Mouse (Mus musculus) brown adipose tissue, adult 24 weeks (tissue): ENCODE data around the gene Gse1. TPM values are rescaled to one million over a fixed set of nuclear protein-coding genes. Genes with fewer than 3 reads are reported as not detected.

Experiments
- H3K27ac ChIP-seq: fragments of 200-500 bp; replicated peaks from 2 replicates; pipeline ENCODE4 v1.5.1; 2012; ENCODE audit warnings: low read depth, mild to moderate bottlenecking, low read length
- H3K4me1 ChIP-seq: fragments of 200-500 bp; 2 replicates; pipeline ENCODE4 v1.6.1; 2012; ENCODE audit warnings: low read length, mixed read lengths; ENCODE audit not compliant: control insufficient read depth, insufficient read depth, insufficient read length
- H3K4me3 ChIP-seq: fragments of 200-500 bp; 2 replicates; pipeline ENCODE4 v1.5.1; 2012; ENCODE audit warnings: low read depth, mild to moderate bottlenecking, low read length, moderate library complexity; ENCODE audit not compliant: insufficient read depth
- polyA plus RNA-seq: library from polyadenylated mRNA; stranded (reverse); fragments of >200 nt; gene quantifications from 2 replicates; pipeline ENCODE4 v1.2.4, GENCODE M21; 2012; ENCODE audit not compliant: missing spikeins, insufficient read depth, insufficient read length

Gse1 gene
- polyA plus RNA-seq, 1 experiment, result 9.9 TPM

GRCm38 (mm10) chr8:120304097-120304496 lies 75.8 kb downstream of the Gse1 start:
- Histone ChIP-seq H3K4me1 (no peaks in the 10 kb centered on the region; the same call in 1 of the 2 replicates), H3K4me3 (no peak overlapping the region), H3K27ac (no peak overlapping the region)

GRCm38 (mm10) chr8:120305800-120306385 lies 77.6 kb downstream of the Gse1 start:
- Histone ChIP-seq H3K4me1 (peaks cover 9% of the 10 kb centered on the region), H3K4me3 (no peak overlapping the region), H3K27ac (no peak overlapping the region)

GRCm38 (mm10) chr8:120307103-120307502 lies 78.8 kb downstream of the Gse1 start:
- Histone ChIP-seq H3K4me3 (no peak overlapping the region), H3K4me1 (peaks cover 9% of the 10 kb centered on the region), H3K27ac (no peak overlapping the region)

GRCm38 (mm10) chr8:120307528-120307927 lies 79.3 kb downstream of the Gse1 start:
- Histone ChIP-seq H3K4me1 (peaks cover 9% of the 10 kb centered on the region), H3K4me3 (no peak overlapping the region), H3K27ac (no peak overlapping the region)

GRCm38 (mm10) chr8:120308131-120308530 lies 79.9 kb downstream of the Gse1 start:
- Histone ChIP-seq H3K27ac (no peak overlapping the region), H3K4me1 (peaks cover 9% of the 10 kb centered on the region), H3K4me3 (no peak overlapping the region)

- Histone ChIP-seq H3K4me3 (no peak overlapping the region), H3K4me1 (peaks cover 9% of the 10 kb centered on the region), H3K27ac (no peak overlapping the region)
Observed at GRCm38 (mm10) chr8:120308553-120308952, 80.3 kb downstream of the Gse1 start.

- H3K4me1 ChIP-seq, result peaks cover 11% of the 10 kb centered on the region
- no peak overlapping the region for H3K27ac ChIP-seq
- no peak overlapping the region for H3K4me3 ChIP-seq
Observed at GRCm38 (mm10) chr8:120309326-120309725, 81.1 kb downstream of the Gse1 start.

GRCm38 (mm10) chr8:120310063-120310462 lies 81.8 kb downstream of the Gse1 start:
- peaks cover 11% of the 10 kb centered on the region for H3K4me1 ChIP-seq
- H3K4me3 ChIP-seq, result no peak overlapping the region
- peak overlapping the region; percentile 76 for H3K27ac ChIP-seq

GRCm38 (mm10) chr8:120312452-120312851 lies 84.2 kb downstream of the Gse1 start:
- Histone ChIP-seq H3K4me3 (no peak overlapping the region), H3K4me1 (peaks cover 11% of the 10 kb centered on the region), H3K27ac (no peak overlapping the region)

- no peak overlapping the region for H3K4me3 ChIP-seq
- no peak overlapping the region for H3K27ac ChIP-seq
- peaks cover 11% of the 10 kb centered on the region for H3K4me1 ChIP-seq
Observed at GRCm38 (mm10) chr8:120313674-120314073, 85.4 kb downstream of the Gse1 start.

- no peak overlapping the region for H3K4me3 ChIP-seq
- peaks cover 8% of the 10 kb centered on the region for H3K4me1 ChIP-seq
- H3K27ac ChIP-seq, result no peak overlapping the region
Observed at GRCm38 (mm10) chr8:120314932-120315331, 86.7 kb downstream of the Gse1 start.

GRCm38 (mm10) chr8:120315644-120316043 lies 87.4 kb downstream of the Gse1 start:
- Histone ChIP-seq H3K27ac (no peak overlapping the region), H3K4me3 (no peak overlapping the region)

GRCm38 (mm10) chr8:120316707-120317106 lies 88.5 kb downstream of the Gse1 start:
- no peak overlapping the region for H3K4me3 ChIP-seq
- no peak overlapping the region for H3K27ac ChIP-seq
- H3K4me1 ChIP-seq, result peaks cover 2% of the 10 kb centered on the region; the same call in 1 of the 2 replicates

More at GRCm38 (mm10) chr8:120315644-120316043, 87.4 kb downstream of the Gse1 start:
- peaks cover 2% of the 10 kb centered on the region; the same call in 1 of the 2 replicates for H3K4me1 ChIP-seq

- H3K27ac ChIP-seq, result no peak overlapping the region
- peaks cover 2% of the 10 kb centered on the region; the same call in 1 of the 2 replicates for H3K4me1 ChIP-seq
Observed at GRCm38 (mm10) chr8:120317118-120317824, 89.0 kb downstream of the Gse1 start.

GRCm38 (mm10) chr8:120318476-120318991 lies 90.3 kb downstream of the Gse1 start:
- peaks cover 8% of the 10 kb centered on the region for H3K4me1 ChIP-seq
- no peak overlapping the region for H3K27ac ChIP-seq
- H3K4me3 ChIP-seq, result no peak overlapping the region

More at GRCm38 (mm10) chr8:120317118-120317824, 89.0 kb downstream of the Gse1 start:
- no peak overlapping the region for H3K4me3 ChIP-seq

GRCm38 (mm10) chr8:120319449-120319848 lies 91.2 kb downstream of the Gse1 start:
- Histone ChIP-seq H3K4me1 (peaks cover 14% of the 10 kb centered on the region), H3K4me3 (no peak overlapping the region), H3K27ac (no peak overlapping the region)
